Mouse (Mus musculus): ENCODE results near the gene Zfp467. TPM values are rescaled to one million over a fixed set of nuclear protein-coding genes. Genes with fewer than 3 reads are reported as not detected.

Zfp467 gene
- polyA plus RNA-seq, 1 experiment: 13.4 TPM

DNA sequence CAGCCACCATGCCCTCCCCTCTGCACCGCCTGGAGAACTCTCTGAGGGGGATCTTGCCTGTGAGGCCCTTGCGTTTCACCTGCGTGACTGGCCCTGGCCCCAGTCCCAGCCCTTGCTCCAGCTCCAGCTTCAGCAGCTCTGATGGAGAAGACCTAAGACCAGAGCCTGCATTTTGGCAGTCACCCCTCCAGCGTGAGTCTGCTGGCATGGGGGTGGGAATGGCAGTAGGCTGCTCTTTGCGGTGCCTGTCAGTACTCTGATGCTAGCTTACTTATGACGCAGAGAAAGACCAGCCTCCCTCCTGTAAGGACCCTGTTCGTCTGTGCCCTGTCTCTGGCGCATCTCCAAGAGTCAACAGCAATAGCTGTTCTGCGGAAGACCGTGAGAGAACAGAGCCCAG, 32.5 kb downstream of the Zfp467 start:
- Histone ChIP-seq H3K4me1 (no peaks in the 10 kb centered on the region), H3K9me3 (no peaks in the 10 kb centered on the region), H3K36me3 (replicated peaks; ENCODE audit: low read length) (no peaks in the 10 kb centered on the region), H3K4me3 (replicated peaks) (no peak overlapping the region), H3K27me3 (replicated peaks) (peaks cover 40% of the 10 kb centered on the region)
- TF ChIP-seq GATA1 (IDR thresholded peaks at IDR 0.05; ENCODE audit: borderline replicate concordance, low read length) (no peak), FLI1 (IDR thresholded peaks at IDR 0.05; ENCODE audit: low read length) (no peak)

DNA sequence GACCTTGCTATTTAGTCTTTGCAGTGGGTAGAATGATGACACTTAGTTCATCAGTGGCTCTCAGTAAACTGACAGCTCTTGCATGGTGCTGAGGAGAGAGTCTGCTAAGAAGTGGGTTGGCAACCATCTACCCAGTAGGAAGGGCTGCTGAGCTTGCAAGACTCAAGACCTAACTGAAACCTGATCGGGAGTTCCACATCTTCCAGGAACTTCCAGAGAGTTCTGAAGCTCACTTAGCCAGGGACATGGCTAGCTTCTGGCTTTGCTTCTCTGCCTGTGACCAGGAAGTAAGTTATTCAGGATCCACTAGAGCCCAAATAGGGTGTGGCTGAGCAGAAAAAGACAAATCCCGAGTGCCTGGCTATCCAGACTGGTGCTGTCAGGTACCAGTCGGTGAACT, 33.0 kb downstream of the Zfp467 start:
- no peak overlapping the region for H3K4me3 ChIP-seq (replicated peaks)
- H3K4me1 ChIP-seq: no peaks in the 10 kb centered on the region
- TF ChIP-seq GATA1 (IDR thresholded peaks at IDR 0.05; ENCODE audit: borderline replicate concordance, low read length): no peak
- TF ChIP-seq FLI1 (IDR thresholded peaks at IDR 0.05; ENCODE audit: low read length): no peak
- peaks cover 40% of the 10 kb centered on the region for H3K27me3 ChIP-seq (replicated peaks)
- no peaks in the 10 kb centered on the region for H3K9me3 ChIP-seq
- no peaks in the 10 kb centered on the region for H3K36me3 ChIP-seq (replicated peaks; ENCODE audit: low read length)

DNA sequence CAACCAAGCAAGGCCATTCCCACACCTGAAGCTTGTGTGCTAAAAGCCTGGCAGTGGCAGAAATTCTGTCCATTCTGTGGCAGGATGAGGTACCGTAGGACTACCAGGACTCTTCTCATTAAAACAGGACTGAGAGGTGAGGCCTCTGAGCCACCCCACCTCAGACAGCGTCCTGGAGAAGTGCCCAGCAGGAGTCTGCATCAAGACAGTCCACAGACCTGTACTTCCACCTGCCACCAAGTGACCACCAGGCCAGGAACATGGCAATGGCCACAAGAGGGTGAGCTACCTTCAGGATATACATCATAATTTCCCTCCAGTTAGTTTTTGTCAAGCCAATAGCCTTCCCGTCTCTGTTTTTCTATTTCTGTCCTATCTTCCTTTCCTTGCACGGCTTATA, 33.5 kb downstream of the Zfp467 start:
- Histone ChIP-seq H3K9me3 (no peaks in the 10 kb centered on the region), H3K4me1 (no peaks in the 10 kb centered on the region), H3K4me3 (replicated peaks) (no peak overlapping the region), H3K27me3 (replicated peaks) (peaks cover 36% of the 10 kb centered on the region), H3K36me3 (replicated peaks; ENCODE audit: low read length) (no peaks in the 10 kb centered on the region)
- TF ChIP-seq FLI1 (IDR thresholded peaks at IDR 0.05; ENCODE audit: low read length) (no peak), GATA1 (IDR thresholded peaks at IDR 0.05; ENCODE audit: borderline replicate concordance, low read length) (no peak)

DNA sequence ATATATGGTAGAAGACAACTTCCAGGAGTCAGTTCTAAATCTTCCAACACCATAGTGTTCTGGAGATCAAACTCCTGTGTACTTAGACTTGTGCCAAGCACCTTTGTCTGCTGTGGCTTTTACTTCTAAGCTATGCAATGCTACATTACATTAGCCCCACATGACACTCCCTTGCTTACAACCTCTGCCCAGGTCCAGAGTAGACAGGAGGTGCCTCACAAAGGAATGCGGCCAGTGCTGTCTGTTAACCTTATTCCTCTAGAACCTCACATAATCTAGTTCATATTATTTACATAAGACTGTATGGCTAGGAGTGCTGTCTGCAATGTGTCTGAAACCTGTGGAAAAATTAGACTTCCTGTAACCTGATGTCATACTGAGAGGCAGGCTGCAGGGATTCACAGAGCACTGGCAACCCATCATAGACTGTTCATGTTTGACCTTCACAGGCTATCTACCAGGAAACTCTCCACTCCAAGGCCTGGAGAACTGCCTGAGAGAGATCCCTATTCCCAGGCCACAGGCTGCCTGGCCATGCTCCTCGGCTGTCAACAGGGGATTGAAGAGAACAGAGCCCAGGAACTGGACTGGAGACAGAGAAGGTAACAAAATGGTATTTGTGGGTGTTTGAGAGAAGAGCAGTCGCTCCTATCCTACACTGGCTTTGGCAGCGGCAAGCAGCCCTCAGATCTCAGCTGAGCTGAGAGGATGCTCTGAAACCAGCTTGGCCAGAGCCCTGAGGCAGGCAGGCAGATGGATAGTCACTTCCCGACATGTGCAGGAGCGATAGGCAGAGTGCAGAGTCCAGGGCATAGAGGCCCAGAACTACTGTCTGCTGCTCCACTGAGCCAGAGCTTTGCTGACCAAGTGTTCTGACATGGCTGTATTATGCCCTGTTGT, 34.2 kb downstream of the Zfp467 start:
- TF ChIP-seq GATA1 (IDR thresholded peaks at IDR 0.05; ENCODE audit: borderline replicate concordance, low read length) (no peak), FLI1 (IDR thresholded peaks at IDR 0.05; ENCODE audit: low read length) (no peak)
- Histone ChIP-seq H3K4me3 (replicated peaks) (no peak overlapping the region), H3K9me3 (no peaks in the 10 kb centered on the region), H3K36me3 (replicated peaks; ENCODE audit: low read length) (no peaks in the 10 kb centered on the region), H3K4me1 (no peaks in the 10 kb centered on the region), H3K27me3 (replicated peaks) (peaks cover 32% of the 10 kb centered on the region)

DNA sequence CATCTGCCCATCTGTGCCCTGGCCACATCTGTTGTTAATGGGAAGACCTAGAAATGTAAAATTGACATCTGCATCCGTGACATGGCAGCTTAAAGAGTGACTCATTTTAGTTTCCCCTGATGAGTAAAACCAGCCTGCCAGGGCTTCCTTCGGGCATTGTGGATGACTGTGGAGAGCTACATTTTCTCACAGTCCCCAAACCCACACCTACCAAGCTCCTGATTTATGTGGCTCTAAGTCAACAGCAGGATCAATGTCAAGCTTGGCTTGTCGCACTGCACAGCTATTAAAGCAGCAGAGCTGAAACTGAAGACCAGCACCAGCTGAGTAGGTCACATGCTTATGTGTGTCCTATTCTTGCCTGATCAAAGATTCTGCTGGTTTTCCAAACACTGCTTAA, 35.1 kb downstream of the Zfp467 start:
- H3K36me3 ChIP-seq (replicated peaks; ENCODE audit: low read length): no peaks in the 10 kb centered on the region
- peaks cover 23% of the 10 kb centered on the region for H3K27me3 ChIP-seq (replicated peaks)
- TF ChIP-seq FLI1 (IDR thresholded peaks at IDR 0.05; ENCODE audit: low read length) (no peak), GATA1 (IDR thresholded peaks at IDR 0.05; ENCODE audit: borderline replicate concordance, low read length) (no peak)
- no peaks in the 10 kb centered on the region for H3K9me3 ChIP-seq
- H3K4me3 ChIP-seq (replicated peaks): no peak overlapping the region
- no peaks in the 10 kb centered on the region for H3K4me1 ChIP-seq

DNA sequence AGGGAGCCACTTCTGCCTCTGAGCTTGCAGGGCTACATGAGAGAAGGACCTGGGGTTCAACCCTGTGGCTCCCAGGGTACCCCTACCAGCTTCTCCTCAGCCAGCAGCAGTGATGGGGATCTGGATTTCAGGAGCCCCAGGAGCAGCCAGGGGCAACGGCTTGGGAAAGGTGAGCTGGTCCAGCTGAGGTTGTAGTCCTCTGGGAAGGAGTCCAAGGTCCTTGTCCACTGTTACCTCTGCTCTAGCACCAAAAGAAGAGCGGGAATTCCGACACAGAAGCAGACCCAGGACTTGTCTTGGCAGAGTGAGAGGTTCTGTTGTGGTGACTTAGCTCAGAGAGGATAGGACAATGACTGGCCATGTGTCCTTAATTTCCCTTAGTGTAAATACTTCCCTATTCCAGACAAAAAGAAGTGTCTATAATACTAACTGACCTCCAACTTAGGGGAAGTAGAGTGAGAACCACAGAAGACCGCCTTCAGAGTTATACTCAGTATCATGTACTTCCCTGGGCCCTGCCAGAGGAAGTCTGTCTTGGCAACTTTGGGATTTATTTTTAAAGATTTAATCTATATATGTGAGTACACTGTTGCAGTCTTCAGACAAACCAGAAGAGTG, 35.8 kb downstream of the Zfp467 start:
- Histone ChIP-seq H3K9me3 (no peaks in the 10 kb centered on the region), H3K4me3 (replicated peaks) (no peak overlapping the region), H3K27me3 (replicated peaks) (peaks cover 19% of the 10 kb centered on the region), H3K36me3 (replicated peaks; ENCODE audit: low read length) (no peaks in the 10 kb centered on the region), H3K4me1 (peaks cover 5% of the 10 kb centered on the region; the same call in 1 of the 2 replicates)
- TF ChIP-seq GATA1 (IDR thresholded peaks at IDR 0.05; ENCODE audit: borderline replicate concordance, low read length) (no peak), FLI1 (IDR thresholded peaks at IDR 0.05; ENCODE audit: low read length) (no peak)

DNA sequence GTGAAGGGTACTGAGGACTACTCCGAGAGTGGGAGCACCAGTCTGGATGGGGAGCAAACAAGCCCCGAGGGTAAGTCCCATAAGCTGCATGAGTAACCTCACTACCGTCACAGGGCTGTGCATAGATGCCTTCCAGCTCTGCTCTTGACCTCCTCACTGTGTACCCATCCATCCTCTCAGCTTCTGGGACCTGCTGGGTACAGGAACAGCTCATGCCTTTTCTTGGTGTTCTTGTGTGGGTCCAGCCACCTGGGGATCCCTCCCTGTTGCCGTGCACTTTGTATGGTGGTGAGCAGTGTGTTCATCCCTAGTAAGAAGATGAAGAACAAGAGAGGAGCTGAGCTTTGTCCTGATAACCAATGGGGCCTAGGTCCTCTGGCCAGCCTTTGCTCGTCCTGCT, 41.6 kb downstream of the Zfp467 start:
- Histone ChIP-seq H3K4me3 (replicated peaks) (no peak overlapping the region), H3K4me1 (peaks cover 5% of the 10 kb centered on the region; the same call in 1 of the 2 replicates), H3K36me3 (replicated peaks; ENCODE audit: low read length) (no peaks in the 10 kb centered on the region), H3K27me3 (replicated peaks) (peaks cover 16% of the 10 kb centered on the region), H3K9me3 (no peaks in the 10 kb centered on the region)
- TF ChIP-seq FLI1 (IDR thresholded peaks at IDR 0.05; ENCODE audit: low read length): no peak
- TF ChIP-seq GATA1 (IDR thresholded peaks at IDR 0.05; ENCODE audit: borderline replicate concordance, low read length): no peak

DNA sequence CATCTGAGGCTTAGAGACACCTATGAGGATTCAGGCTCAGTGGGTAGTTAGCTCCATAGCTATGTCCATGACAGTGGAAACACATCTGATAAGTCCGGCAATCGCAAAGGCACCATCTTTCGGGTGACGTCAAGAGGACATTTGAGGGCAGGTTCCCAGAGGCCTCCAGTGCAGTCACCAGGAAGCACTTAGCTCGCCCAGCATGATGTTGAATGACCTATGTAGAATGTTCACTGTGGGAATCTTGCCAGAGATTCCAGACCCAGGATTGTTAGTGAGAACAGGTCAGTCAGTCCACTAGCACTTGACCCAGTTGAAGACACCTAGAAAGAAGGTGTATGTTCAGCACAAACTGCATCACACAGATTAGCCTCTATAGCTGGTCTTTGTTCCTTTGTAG, 45.7 kb downstream of the Zfp467 start:
- H3K9me3 ChIP-seq: no peaks in the 10 kb centered on the region
- H3K4me1 ChIP-seq: peaks cover 17% of the 10 kb centered on the region

DNA sequence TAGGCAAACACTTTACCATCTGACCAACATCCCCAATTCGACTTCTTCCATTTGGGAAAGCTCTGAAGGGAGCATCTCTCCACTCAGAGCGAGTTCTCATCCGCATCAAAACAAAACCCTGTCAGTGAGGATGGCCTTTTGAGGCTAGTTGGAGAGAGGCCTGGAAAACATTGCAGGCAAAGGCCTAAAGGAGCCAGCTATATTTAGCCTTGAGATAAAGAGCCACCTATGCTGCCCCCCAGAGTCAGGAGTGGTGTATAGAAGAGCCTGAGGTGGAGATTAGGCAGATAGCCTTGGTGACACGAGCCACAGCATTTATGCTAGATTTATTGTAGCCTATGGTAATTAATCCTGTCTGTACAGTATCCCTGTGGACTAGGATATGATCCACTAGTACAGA, 48.3 kb downstream of the Zfp467 start:
- peaks cover 28% of the 10 kb centered on the region for H3K4me1 ChIP-seq
- no peak overlapping the region for H3K4me3 ChIP-seq (replicated peaks)
- peaks cover 30% of the 10 kb centered on the region for H3K27me3 ChIP-seq (replicated peaks)
- H3K9me3 ChIP-seq: no peaks in the 10 kb centered on the region
- H3K36me3 ChIP-seq (replicated peaks; ENCODE audit: low read length): no peaks in the 10 kb centered on the region
- TF ChIP-seq GATA1 (IDR thresholded peaks at IDR 0.05; ENCODE audit: borderline replicate concordance, low read length): no peak
- no peak for TF ChIP-seq FLI1 (IDR thresholded peaks at IDR 0.05; ENCODE audit: low read length)

More for the DNA sequence above, 45.7 kb downstream of the Zfp467 start:
- TF ChIP-seq GATA1 (IDR thresholded peaks at IDR 0.05; ENCODE audit: borderline replicate concordance, low read length) (no peak), FLI1 (IDR thresholded peaks at IDR 0.05; ENCODE audit: low read length) (no peak)
- Histone ChIP-seq H3K27me3 (replicated peaks) (peaks cover 34% of the 10 kb centered on the region), H3K36me3 (replicated peaks; ENCODE audit: low read length) (no peaks in the 10 kb centered on the region), H3K4me3 (replicated peaks) (no peak overlapping the region)

DNA sequence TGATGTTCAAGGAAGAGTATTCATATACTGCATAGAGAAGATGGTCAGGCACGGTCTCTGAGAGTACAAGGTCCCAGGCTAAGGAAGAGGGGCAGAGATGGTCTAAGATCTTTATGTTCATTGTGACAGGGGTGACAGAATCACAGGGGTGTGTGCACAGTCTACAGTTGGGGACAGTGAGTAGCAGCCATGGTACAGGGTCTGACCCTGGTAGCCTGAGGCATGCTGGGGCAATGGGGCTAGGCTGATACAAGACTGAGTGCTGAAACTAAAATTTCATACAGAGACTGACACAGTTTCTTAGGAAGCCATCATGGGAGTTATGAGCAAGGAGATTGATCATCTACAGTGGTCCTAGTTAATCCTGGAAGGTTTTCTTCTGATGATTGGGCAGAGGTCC, 48.9 kb downstream of the Zfp467 start:
- TF ChIP-seq GATA1 (IDR thresholded peaks at IDR 0.05; ENCODE audit: borderline replicate concordance, low read length): no peak
- no peak for TF ChIP-seq FLI1 (IDR thresholded peaks at IDR 0.05; ENCODE audit: low read length)
- no peak overlapping the region for H3K4me3 ChIP-seq (replicated peaks)

More for the DNA sequence above, 48.9 kb downstream of the Zfp467 start:
- Histone ChIP-seq H3K36me3 (replicated peaks; ENCODE audit: low read length) (no peaks in the 10 kb centered on the region), H3K27me3 (replicated peaks) (peaks cover 30% of the 10 kb centered on the region), H3K4me1 (peaks cover 28% of the 10 kb centered on the region), H3K9me3 (no peaks in the 10 kb centered on the region)

All from megakaryocyte, embryonic 14.5 days (primary cell).